Mouse (Mus musculus): Measurements from ENCODE around the gene Igfbp3. TPM values are rescaled to one million over a fixed set of nuclear protein-coding genes. Genes with fewer than 3 reads are reported as not detected.

The Igfbp3 gene
- polyA plus RNA-seq, 1 experiment from 2014 or later, result 7.6 TPM

DNA sequence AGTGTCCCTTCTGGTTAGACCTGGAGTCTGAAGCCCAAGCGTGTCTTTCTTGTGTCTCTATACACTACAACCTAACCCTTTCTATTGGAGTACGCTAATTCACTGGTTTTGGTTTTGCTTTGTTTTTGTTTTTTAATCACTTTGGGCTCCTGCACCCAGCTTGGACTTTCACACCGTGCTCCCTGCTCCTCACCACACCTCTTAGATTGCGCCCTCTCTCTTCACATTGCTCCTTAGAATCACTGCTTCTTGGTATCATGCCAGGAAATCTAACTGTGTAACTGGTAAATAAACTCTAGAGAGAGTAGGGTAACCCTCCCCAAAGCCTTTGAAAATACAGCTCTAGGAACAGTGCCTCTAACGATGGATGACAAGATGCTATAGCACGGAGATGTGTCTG, 55.5 kb downstream of the Igfbp3 start:
- Histone ChIP-seq H3K4me2 (replicated peaks) (no peak overlapping the region), H3K9ac (replicated peaks) (no peak overlapping the region), H3K27ac (replicated peaks) (no peak overlapping the region), H3K27me3 (no peaks in the 10 kb centered on the region), H3K4me3 (no peak overlapping the region), H3K9me3 (no peaks in the 10 kb centered on the region), H3K36me3 (no peaks in the 10 kb centered on the region), H3K4me1 (peaks cover 13% of the 10 kb centered on the region; the same call in 1 of the 2 replicates)
- no peak for ATAC-seq (ENCODE audit: low FRiP score, low read depth)
- WGBS, result 85% methylated on average over 6 of the region's 6 CpGs

- Histone ChIP-seq H3K9me3 (no peaks in the 10 kb centered on the region), H3K36me3 (no peaks in the 10 kb centered on the region), H3K27me3 (no peaks in the 10 kb centered on the region), H3K4me1 (peaks cover 13% of the 10 kb centered on the region; the same call in 1 of the 2 replicates), H3K4me3 (no peak overlapping the region), H3K4me2 (replicated peaks) (no peak overlapping the region), H3K27ac (replicated peaks) (no peak overlapping the region), H3K9ac (replicated peaks) (no peak overlapping the region)
- ATAC-seq (ENCODE audit: low FRiP score, low read depth), result no peak
- 83% methylated on average over 4 of the region's 4 CpGs for WGBS
Observed at GRCm38 (mm10) chr11:7156427-7156826, 57.3 kb downstream of the Igfbp3 start.

Other genes with a start within 250 kb of the Igfbp3 start
- 2.0 and 2.5 TPM in 2 replicates for gene Adcy1, start 150.4 kb downstream of the Igfbp3 start, polyA plus RNA-seq (2016; fragmentation: Nextera tagmentation; extraction: Ambion mirVana)
- gene Gm11985, start 25.4 kb downstream of the Igfbp3 start, polyA plus RNA-seq (2016; fragmentation: Nextera tagmentation; extraction: Ambion mirVana), result not detected in 2 replicates
- 0.15 and 0.25 TPM in 2 replicates for gene Igfbp1, start 16.1 kb downstream of the Igfbp3 start, polyA plus RNA-seq (2016; fragmentation: Nextera tagmentation; extraction: Ambion mirVana)